Mouse (Mus musculus): ENCODE measurements at regions not wholly inside any gene's neighbourhood (a gene's known extent, or its start where the extent isn't known, plus 50 kb on each side); places are given as distances from the start of the nearest gene placed in this dataset.

GRCm38 (mm10) chr17:13564800-13565199 lies 195.5 kb upstream of the Afdn start:
- WGBS: 96% methylated on average over 7 of the region's 7 CpGs
- H3K4me1 ChIP-seq (replicated peaks): no peaks in the 10 kb centered on the region
- no peaks in the 10 kb centered on the region for H3K36me3 ChIP-seq
- H3K9ac ChIP-seq (replicated peaks): no peak overlapping the region
- H3K27ac ChIP-seq: no peak overlapping the region
- H3K27me3 ChIP-seq: no peaks in the 10 kb centered on the region
- no peak overlapping the region for H3K4me3 ChIP-seq (replicated peaks)
- H3K4me2 ChIP-seq (replicated peaks): no peak overlapping the region
- H3K9me3 ChIP-seq: no peaks in the 10 kb centered on the region
- no peak for ATAC-seq

DNA sequence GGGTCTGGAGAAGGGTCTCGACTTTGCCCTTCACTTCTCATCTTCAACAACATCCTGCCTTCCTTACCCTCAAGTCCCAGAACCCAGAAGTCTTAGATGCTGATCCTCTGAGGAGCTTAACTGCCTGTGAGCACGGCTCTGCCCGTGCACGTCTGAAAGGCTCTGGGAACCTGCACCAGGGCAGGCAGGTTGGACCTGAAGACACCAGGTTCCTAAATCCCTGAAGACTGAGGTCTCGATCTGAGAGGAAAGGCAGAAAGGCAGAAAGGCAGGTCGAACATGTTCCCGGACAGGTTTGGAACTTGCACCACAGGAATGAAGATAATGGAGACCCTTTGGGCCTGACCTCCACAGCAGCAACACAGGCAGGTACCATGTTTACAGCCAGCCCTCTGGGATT lies 193.7 kb upstream of the Afdn start:
- Histone ChIP-seq H3K36me3 (no peaks in the 10 kb centered on the region), H3K4me3 (replicated peaks) (no peak overlapping the region), H3K4me1 (replicated peaks) (no peaks in the 10 kb centered on the region), H3K9ac (replicated peaks) (no peak overlapping the region), H3K27ac (no peak overlapping the region), H3K4me2 (replicated peaks) (no peak overlapping the region), H3K27me3 (no peaks in the 10 kb centered on the region), H3K9me3 (no peaks in the 10 kb centered on the region)
- no peak for ATAC-seq
- 86% methylated on average over 7 of the region's 7 CpGs for WGBS

- H3K9me3 ChIP-seq: no peaks in the 10 kb centered on the region
- 77% methylated on average over 3 of the region's 3 CpGs for WGBS
Measured at GRCm38 (mm10) chr17:13567183-13567582, 193.2 kb upstream of the Afdn start.

DNA sequence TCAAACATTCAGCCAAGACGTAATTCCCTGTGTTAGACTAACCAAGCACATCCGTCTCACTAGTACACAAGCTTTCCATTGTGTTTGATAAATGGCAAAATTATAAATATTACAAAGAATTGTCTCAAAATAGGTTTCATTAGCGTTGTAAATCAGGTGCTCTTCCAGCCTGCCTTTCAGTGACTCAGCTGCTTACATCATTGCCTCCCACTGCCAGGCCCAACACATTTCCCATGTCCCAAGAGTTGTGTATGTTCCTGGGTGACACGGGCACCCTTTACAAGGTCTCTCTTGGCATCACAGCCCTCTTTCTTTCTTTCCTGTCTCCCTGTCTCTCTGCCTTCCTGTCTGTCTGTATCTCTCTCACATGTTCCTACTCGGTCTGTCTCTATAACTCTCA lies 189.5 kb upstream of the Afdn start:
- no peak for ATAC-seq
- H3K4me2 ChIP-seq (replicated peaks): no peak overlapping the region
- H3K4me1 ChIP-seq (replicated peaks): peaks cover 38% of the 10 kb centered on the region
- H3K9ac ChIP-seq (replicated peaks): no peak overlapping the region
- H3K4me3 ChIP-seq (replicated peaks): no peak overlapping the region
- no peak overlapping the region for H3K27ac ChIP-seq
- 87% methylated on average over 5 of the region's 5 CpGs for WGBS
- no peaks in the 10 kb centered on the region for H3K27me3 ChIP-seq
- no peaks in the 10 kb centered on the region for H3K9me3 ChIP-seq
- H3K36me3 ChIP-seq: no peaks in the 10 kb centered on the region

More at GRCm38 (mm10) chr17:13567183-13567582, 193.2 kb upstream of the Afdn start:
- Histone ChIP-seq H3K27ac (no peak overlapping the region), H3K36me3 (no peaks in the 10 kb centered on the region), H3K4me1 (replicated peaks) (peaks cover 3% of the 10 kb centered on the region), H3K4me3 (replicated peaks) (no peak overlapping the region), H3K9ac (replicated peaks) (no peak overlapping the region), H3K4me2 (replicated peaks) (no peak overlapping the region), H3K27me3 (no peaks in the 10 kb centered on the region)
- ATAC-seq: no peak

- no peak overlapping the region for H3K4me2 ChIP-seq (replicated peaks)
- no peak overlapping the region for H3K4me3 ChIP-seq (replicated peaks)
- no peaks in the 10 kb centered on the region for H3K27me3 ChIP-seq
- peaks cover 39% of the 10 kb centered on the region for H3K4me1 ChIP-seq (replicated peaks)
- no peaks in the 10 kb centered on the region for H3K9me3 ChIP-seq
- 43% methylated on average over 8 of the region's 8 CpGs for WGBS
- H3K36me3 ChIP-seq: no peaks in the 10 kb centered on the region
- ATAC-seq: no peak
- H3K9ac ChIP-seq (replicated peaks): no peak overlapping the region
- peak overlapping the region; percentile 85 for H3K27ac ChIP-seq
Measured at GRCm38 (mm10) chr17:13572204-13572833, 188.0 kb upstream of the Afdn start.

DNA sequence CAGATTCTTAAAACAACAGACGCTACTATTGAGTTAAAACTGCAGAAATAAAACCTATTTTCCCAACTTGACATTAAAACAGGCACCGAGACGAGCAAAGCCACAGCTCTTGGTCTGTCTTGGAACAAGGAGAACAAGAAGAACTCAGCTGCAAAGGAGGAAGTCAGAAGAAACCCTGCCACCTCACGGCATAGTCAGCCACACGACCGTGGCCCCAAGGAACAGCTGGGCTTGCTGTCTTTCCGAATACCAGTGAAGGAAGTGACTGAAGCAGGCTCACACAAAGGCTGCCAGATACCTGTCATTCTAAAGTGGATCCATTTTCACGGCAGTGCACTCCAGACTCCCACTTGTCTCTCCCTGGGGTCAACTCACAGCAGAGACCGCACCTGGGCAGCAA lies 187.3 kb upstream of the Afdn start:
- H3K4me3 ChIP-seq (replicated peaks): no peak overlapping the region
- no peaks in the 10 kb centered on the region for H3K27me3 ChIP-seq
- no peak overlapping the region for H3K4me2 ChIP-seq (replicated peaks)
- 63% methylated on average over 9 of the region's 9 CpGs for WGBS
- no peak overlapping the region for H3K9ac ChIP-seq (replicated peaks)
- peak overlapping the region; percentile 85 for H3K27ac ChIP-seq
- ATAC-seq: no peak
- no peaks in the 10 kb centered on the region for H3K9me3 ChIP-seq
- peaks cover 43% of the 10 kb centered on the region for H3K4me1 ChIP-seq (replicated peaks)
- H3K36me3 ChIP-seq: no peaks in the 10 kb centered on the region

DNA sequence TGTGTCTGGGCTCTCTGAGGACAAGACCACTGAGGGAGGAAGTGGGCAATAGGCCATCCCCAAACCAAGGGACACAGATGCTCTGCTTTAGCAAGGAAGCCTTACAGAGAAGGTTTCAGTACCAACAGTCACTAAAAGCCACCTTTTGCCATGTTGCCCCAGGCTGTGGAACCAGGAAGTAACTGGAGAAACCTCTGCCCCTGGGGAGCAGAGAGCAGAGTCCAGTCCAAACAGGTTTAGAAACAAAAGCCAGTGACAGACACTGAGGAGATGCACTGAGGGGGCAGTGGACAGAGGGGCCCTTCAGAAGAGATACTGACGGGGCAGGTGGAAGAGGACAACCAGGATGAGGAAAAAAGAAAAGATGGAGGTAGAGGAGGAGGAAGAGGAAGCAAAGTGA lies 186.2 kb upstream of the Afdn start:
- H3K36me3 ChIP-seq: no peaks in the 10 kb centered on the region
- no peaks in the 10 kb centered on the region for H3K27me3 ChIP-seq
- no peak overlapping the region for H3K4me3 ChIP-seq (replicated peaks)
- no peaks in the 10 kb centered on the region for H3K9me3 ChIP-seq
- H3K27ac ChIP-seq: peak overlapping the region; percentile 85
- no peak overlapping the region for H3K4me2 ChIP-seq (replicated peaks)
- H3K4me1 ChIP-seq (replicated peaks): peaks cover 43% of the 10 kb centered on the region
- no peak overlapping the region for H3K9ac ChIP-seq (replicated peaks)
- whole genome bisulfite sequencing: 83% methylated on average over 1 of the region's 1 CpGs
- no peak for ATAC-seq

GRCm38 (mm10) chr17:13574682-13575444 lies 185.5 kb upstream of the Afdn start:
- peak overlapping the region; percentile 85 for H3K27ac ChIP-seq

GRCm38 (mm10) chr17:13577798-13578197 lies 182.5 kb upstream of the Afdn start:
- Histone ChIP-seq H3K36me3 (no peaks in the 10 kb centered on the region), H3K4me2 (replicated peaks) (no peak overlapping the region), H3K4me3 (replicated peaks) (no peak overlapping the region), H3K4me1 (replicated peaks) (peaks cover 52% of the 10 kb centered on the region), H3K27ac (0 out of 2 replicates have a peak overlapping the region, but pooled peaks have one; percentile 27), H3K9me3 (no peaks in the 10 kb centered on the region), H3K27me3 (no peaks in the 10 kb centered on the region), H3K9ac (replicated peaks) (no peak overlapping the region)
- ATAC-seq: no peak
- WGBS: 55% methylated on average over 3 of the region's 3 CpGs

More at GRCm38 (mm10) chr17:13574682-13575444, 185.5 kb upstream of the Afdn start:
- H3K9me3 ChIP-seq: no peaks in the 10 kb centered on the region
- H3K4me2 ChIP-seq (replicated peaks): no peak overlapping the region
- WGBS: 55% methylated on average over 13 of the region's 13 CpGs
- no peaks in the 10 kb centered on the region for H3K36me3 ChIP-seq
- no peak overlapping the region for H3K4me3 ChIP-seq (replicated peaks)
- H3K4me1 ChIP-seq (replicated peaks): peaks cover 43% of the 10 kb centered on the region
- H3K9ac ChIP-seq (replicated peaks): no peak overlapping the region
- no peaks in the 10 kb centered on the region for H3K27me3 ChIP-seq
- peak; percentile 73 for ATAC-seq

DNA sequence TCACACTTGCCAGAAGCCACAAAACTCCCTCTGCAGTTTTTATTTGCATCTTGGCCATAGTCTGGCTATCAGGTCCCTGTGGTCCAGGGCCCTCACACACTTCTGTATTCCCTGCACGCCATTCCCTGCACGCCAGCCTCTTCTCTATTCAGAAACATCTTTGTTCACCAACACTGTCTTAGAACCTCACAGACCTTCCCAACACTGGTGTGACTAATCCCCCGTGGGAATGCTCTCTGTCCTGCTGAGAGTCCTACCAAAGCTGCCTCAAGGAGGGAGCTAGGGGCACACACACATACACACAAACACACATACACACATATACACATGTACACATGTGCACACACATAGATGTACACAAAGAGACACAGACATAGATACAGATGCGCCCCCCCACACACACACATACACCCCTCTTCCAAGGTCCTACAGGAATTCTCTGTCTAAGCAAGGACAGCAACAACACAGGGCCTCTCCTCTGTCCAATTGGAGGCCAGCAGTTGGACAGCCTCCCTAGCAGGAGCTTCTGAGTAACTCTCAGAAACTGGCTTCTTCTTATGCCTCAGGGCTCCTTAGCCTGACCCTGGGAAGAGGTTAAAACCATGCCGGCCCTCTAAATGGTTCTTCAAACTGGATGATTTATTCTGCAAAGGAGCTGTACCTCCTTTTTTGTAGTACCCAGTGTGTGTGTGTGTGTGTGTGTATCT lies 179.0 kb upstream of the Afdn start:
- Histone ChIP-seq H3K4me2 (replicated peaks) (no peak overlapping the region), H3K27me3 (no peaks in the 10 kb centered on the region), H3K4me1 (replicated peaks) (peaks cover 36% of the 10 kb centered on the region), H3K9ac (replicated peaks) (no peak overlapping the region), H3K9me3 (no peaks in the 10 kb centered on the region), H3K36me3 (no peaks in the 10 kb centered on the region), H3K4me3 (replicated peaks) (no peak overlapping the region), H3K27ac (peak overlapping the region; percentile 14)
- peak; percentile 49 for ATAC-seq
- 51% methylated on average over 5 of the region's 5 CpGs for WGBS

DNA sequence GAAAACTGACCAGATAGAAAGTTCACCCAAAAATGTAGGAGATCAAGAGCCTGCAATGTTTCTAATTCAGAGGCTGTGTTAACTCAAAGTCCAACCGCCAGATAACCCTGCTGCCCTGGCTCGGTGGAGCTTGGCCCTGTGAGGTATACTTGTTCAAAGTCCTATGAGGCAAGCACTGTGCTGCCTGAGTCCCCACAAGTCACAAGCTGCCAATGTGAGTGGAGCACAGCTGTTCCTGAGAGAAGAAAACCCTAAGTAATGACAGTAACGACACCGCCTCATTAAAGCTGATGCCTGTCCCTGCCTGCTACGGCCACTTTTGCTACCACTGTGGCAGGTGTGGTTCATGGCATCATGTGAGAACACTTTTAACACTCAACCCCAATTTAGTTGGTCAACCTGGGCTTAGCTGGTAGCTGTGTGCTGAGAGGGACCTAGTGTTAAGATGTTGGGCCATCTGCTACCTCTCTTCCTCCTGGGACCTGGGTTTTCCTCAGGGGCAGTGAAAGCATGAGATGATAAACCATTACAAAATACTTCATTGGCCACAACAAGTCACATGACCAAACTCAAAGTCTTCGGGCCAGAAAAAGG lies 178.2 kb upstream of the Afdn start:
- Histone ChIP-seq H3K27ac (peak overlapping the region; percentile 40), H3K27me3 (no peaks in the 10 kb centered on the region), H3K4me2 (replicated peaks) (no peak overlapping the region), H3K9ac (replicated peaks) (no peak overlapping the region), H3K4me1 (replicated peaks) (peaks cover 36% of the 10 kb centered on the region), H3K9me3 (no peaks in the 10 kb centered on the region), H3K36me3 (no peaks in the 10 kb centered on the region), H3K4me3 (replicated peaks) (no peak overlapping the region)
- WGBS: 75% methylated on average over 6 of the region's 6 CpGs
- peak; percentile 48; the same call in 1 of the 2 replicates for ATAC-seq

All from midbrain, embryonic 13.5 days (tissue).